Mouse (Mus musculus) liver, embryonic 14.5 days (tissue): ENCODE results near the gene Ncf2. TPM values are rescaled to one million over a fixed set of nuclear protein-coding genes. Genes with fewer than 3 reads are reported as not detected.
"Not testable (repeated sequence)": the region's sequence is repeated elsewhere in the genome, so short reads cannot be mapped to it uniquely, and the experiment has no call there.

ENCODE experiments used
- ATAC-seq: fragments of 200-750 bp; cut with Nextera tagmentation; 2 replicates; pipeline ENCODE4 v1.8.0; 2017; ENCODE audit warnings: moderate number of reproducible peaks, mild to moderate bottlenecking, moderate library complexity; ENCODE audit not compliant: insufficient read depth
- DNase-seq, 3 experiments: peaks; one replicate each; pipeline ENCODE4 v3.0.0-alpha.2; 2012 to 2013; ENCODE audit warnings: low read depth in 3 of 3, low spot score in 3 of 3
- H3K27ac ChIP-seq: fragments of 300-500 bp; sonication (generic); 2 replicates; pipeline ENCODE4 v1.5.1; 2014; ENCODE audit warnings: moderate library complexity, mild to moderate bottlenecking, control low read depth, inconsistent platforms
- H3K27me3 ChIP-seq: fragments of 300-500 bp; sonication (generic); 2 replicates; pipeline ENCODE4 v1.6.1; 2014; ENCODE audit warnings: mild to moderate bottlenecking, low read length, moderate library complexity; ENCODE audit not compliant: control insufficient read depth, insufficient read depth
- H3K36me3 ChIP-seq: fragments of 300-500 bp; sonication (generic); replicated peaks from 2 replicates; pipeline ENCODE4 v1.6.1; 2014; ENCODE audit warnings: low read depth; ENCODE audit not compliant: control insufficient read depth, insufficient read depth
- H3K4me1 ChIP-seq, 2 experiments: fragments of 200-500 bp in 1 of 2; fragments of 300-500 bp in 1 of 2; sonication (generic) in 1 of 2; replicated peaks; 2 replicates each; pipeline ENCODE4 v1.6.1; 2012 to 2014; ENCODE audit warnings: antibody characterized with exemption in 1 of 2, inconsistent platforms in 1 of 2, low read length in 1 of 2; ENCODE audit not compliant: control insufficient read depth in 2 of 2, insufficient read depth in 2 of 2
- H3K4me2 ChIP-seq: fragments of 300-500 bp; sonication (generic); 2 replicates; pipeline ENCODE4 v1.6.1; 2014; ENCODE audit warnings: low read depth, mild to moderate bottlenecking, control low read depth, moderate library complexity
- H3K4me3 ChIP-seq, 2 experiments: fragments of 200-500 bp in 1 of 2; fragments of 300-500 bp in 1 of 2; sonication (generic) in 1 of 2; 2 replicates each; pipeline ENCODE4 v1.5.1; 2012 to 2014; ENCODE audit warnings: low read depth in 2 of 2, low read length in 2 of 2, mild to moderate bottlenecking in 2 of 2, control low read depth in 1 of 2, inconsistent platforms in 1 of 2, moderate library complexity in 1 of 2; ENCODE audit not compliant: insufficient read depth in 1 of 2
- H3K9ac ChIP-seq: fragments of 300-500 bp; sonication (generic); replicated peaks from 2 replicates; pipeline ENCODE4 v1.6.1; 2014; ENCODE audit warnings: mild to moderate bottlenecking, control low read depth, moderate library complexity
- H3K9me3 ChIP-seq: fragments of 300-500 bp; sonication (generic); 2 replicates; pipeline ENCODE4 v1.6.1; 2016; ENCODE audit warnings: low read length, mixed read lengths; ENCODE audit not compliant: control insufficient read depth
- CTCF ChIP-seq: IDR thresholded peaks from 2 replicates; pipeline ENCODE4 v1.5.1; 2016; ENCODE audit warnings: antibody characterized with exemption, low read depth, control low read depth
- EP300 ChIP-seq: IDR thresholded peaks from 2 replicates; pipeline ENCODE4 v1.6.1; 2016; ENCODE audit warnings: antibody characterized with exemption, low read depth
- WGBS: fragments of 180-500 bp; shearing (Covaris S2); extraction: QIAGEN DNeasy Blood & Tissue Kit; methylation state at CpG from one replicate; pipeline ENCODE4 v1.1.7; 2014; ENCODE audit not compliant: insufficient replicate concordance; 5-methylcytosine and 5-hydroxymethylcytosine counted together
- polyA plus RNA-seq, 2 experiments: library from polyadenylated mRNA; depleted of rRNA in 1 of 2; stranded (reverse) in 1 of 2; unstranded in 1 of 2; fragments of >200 nt; fragmentation: Nextera tagmentation in 1 of 2; extraction: Ambion mirVana in 1 of 2; gene quantifications; 2 replicates each; pipeline versions ENCODE4 v1.2.1 to v1.2.3; 2012 to 2014

The Ncf2 gene
- polyA plus RNA-seq, 2 experiments = 7.3 to 7.5 TPM

GRCm38 (mm10) chr1:152779071-152779737 lies 20.8 kb upstream of the Ncf2 start:
- WGBS = 18% methylated on average over 10 of the region's 10 CpGs
- ATAC-seq (peak; percentile 66; the same call in 1 of the 2 replicates), DNase-seq (peak in 1 of 3 experiments; percentile 29)
- 0 out of 2 replicates have a peak overlapping the region, but pooled peaks have one; percentile 13 for H3K4me2 ChIP-seq
- no peak overlapping the region for H3K9ac ChIP-seq
- no peaks in the 10 kb centered on the region for H3K9me3 ChIP-seq
- H3K4me1 ChIP-seq = no peaks in the 10 kb centered on the region
- peaks cover 13% of the 10 kb centered on the region for H3K36me3 ChIP-seq
- H3K27ac ChIP-seq = no peak overlapping the region
- H3K27me3 ChIP-seq = no peaks in the 10 kb centered on the region
- H3K4me3 ChIP-seq = no peak overlapping the region
- TF ChIP-seq CTCF = peak; percentile 93
- no peak for TF ChIP-seq EP300

GRCm38 (mm10) chr1:152784620-152785019 lies 15.4 kb upstream of the Ncf2 start:
- WGBS = 84% methylated on average over 8 of the region's 8 CpGs
- H3K27me3 ChIP-seq = no peaks in the 10 kb centered on the region
- no peaks in the 10 kb centered on the region for H3K4me1 ChIP-seq
- no peaks in the 10 kb centered on the region for H3K36me3 ChIP-seq
- H3K9ac ChIP-seq = no peak overlapping the region
- no peak overlapping the region for H3K4me3 ChIP-seq
- no peak for TF ChIP-seq EP300
- TF ChIP-seq CTCF = no peak
- no peak overlapping the region for H3K4me2 ChIP-seq
- ATAC-seq (no peak), DNase-seq (no peak)
- H3K27ac ChIP-seq = no peak overlapping the region
- no peaks in the 10 kb centered on the region for H3K9me3 ChIP-seq

- H3K27me3 ChIP-seq, H3K4me1 ChIP-seq, H3K9ac ChIP-seq, H3K9me3 ChIP-seq, H3K4me3 ChIP-seq, H3K4me2 ChIP-seq, H3K27ac ChIP-seq, H3K36me3 ChIP-seq, DNase-seq, ATAC-seq: not testable (repeated sequence)
- WGBS = 52% methylated on average over 3 of the region's 3 CpGs
These were observed 14.5 kb upstream of the Ncf2 start for GRCm38 (mm10) chr1:152785446-152785845.

GRCm38 (mm10) chr1:152786953-152787352 lies 13.0 kb upstream of the Ncf2 start:
- H3K36me3 ChIP-seq = no peaks in the 10 kb centered on the region
- H3K9ac ChIP-seq = no peak overlapping the region
- ATAC-seq (no peak), DNase-seq (no peak)
- TF ChIP-seq CTCF (no peak), EP300 (no peak)
- H3K4me1 ChIP-seq = peaks cover 0 to 5% of the 10 kb centered on the region in 2 experiments; a peak in 1 of 4 replicates
- H3K4me2 ChIP-seq = no peak overlapping the region
- H3K27me3 ChIP-seq = no peaks in the 10 kb centered on the region
- no peaks in the 10 kb centered on the region for H3K9me3 ChIP-seq
- 60% methylated on average over 4 of the region's 4 CpGs for WGBS
- H3K4me3 ChIP-seq = no peak overlapping the region
- H3K27ac ChIP-seq = no peak overlapping the region

- no peak overlapping the region for H3K9ac ChIP-seq
- no peak for ATAC-seq
- 43% methylated on average over 4 of the region's 4 CpGs for WGBS
- H3K27ac ChIP-seq = no peak overlapping the region
- DNase-seq = no peak
- H3K4me1 ChIP-seq = peaks cover 0 to 5% of the 10 kb centered on the region in 2 experiments; a peak in 1 of 4 replicates
- no peaks in the 10 kb centered on the region for H3K36me3 ChIP-seq
- H3K27me3 ChIP-seq = no peaks in the 10 kb centered on the region
- H3K9me3 ChIP-seq = no peaks in the 10 kb centered on the region
- TF ChIP-seq EP300 (no peak), CTCF (no peak)
- H3K4me3 ChIP-seq = no peak overlapping the region
- no peak overlapping the region for H3K4me2 ChIP-seq
These were observed 11.8 kb upstream of the Ncf2 start for GRCm38 (mm10) chr1:152788121-152788660.
